Mouse (Mus musculus) C2C12 (cell line): ENCODE measurements at regions not wholly inside any gene's neighbourhood (a gene's known extent, or its start where the extent isn't known, plus 50 kb on each side); places are given as distances from the start of the nearest gene placed in this dataset.

Experiments
- CTCF ChIP-seq: IDR thresholded peaks from one replicate; pipeline ENCODE4 v1.5.1; 2011; ENCODE audit not compliant: control insufficient read depth, insufficient read depth, insufficient read length
- MYOG ChIP-seq: IDR thresholded peaks from one replicate; pipeline ENCODE4 v1.6.1; 2011; ENCODE audit not compliant: control insufficient read depth, insufficient read length; ENCODE audit errors: extremely low read depth

GRCm38 (mm10) chr11:34977861-34978260 lies 143.2 kb upstream of the Slit3 start:
- no peak for TF ChIP-seq CTCF
- TF ChIP-seq MYOG, result no peak
